Mouse (Mus musculus) hindbrain, embryonic 12.5 days (tissue): ENCODE data around the gene Cpd. TPM values are rescaled to one million over a fixed set of nuclear protein-coding genes. Genes with fewer than 3 reads are reported as not detected.

Experiments used
- ATAC-seq: fragments of 200-750 bp; cut with Nextera tagmentation; 2 replicates; pipeline ENCODE4 v1.8.0; 2017; ENCODE audit warnings: moderate TSS enrichment; ENCODE audit not compliant: low FRiP score
- H3K27ac ChIP-seq: fragments of 300-500 bp; sonication (generic); 2 replicates; pipeline ENCODE4 v1.5.1; 2016; ENCODE audit warnings: mild to moderate bottlenecking
- H3K27me3 ChIP-seq: fragments of 300-500 bp; sonication (generic); 2 replicates; pipeline ENCODE4 v1.6.1; 2016; ENCODE audit warnings: mild to moderate bottlenecking
- H3K36me3 ChIP-seq: fragments of 300-500 bp; sonication (generic); 2 replicates; pipeline ENCODE4 v1.6.1; 2016; ENCODE audit warnings: mild to moderate bottlenecking
- H3K4me1 ChIP-seq: fragments of 300-500 bp; sonication (generic); 2 replicates; pipeline ENCODE4 v1.6.1; 2016
- H3K4me2 ChIP-seq: fragments of 300-500 bp; sonication (generic); replicated peaks from 2 replicates; pipeline ENCODE4 v1.6.1; 2016; ENCODE audit warnings: mild to moderate bottlenecking
- H3K4me3 ChIP-seq: fragments of 300-500 bp; sonication (generic); 2 replicates; pipeline ENCODE4 v1.5.1; 2016; ENCODE audit warnings: mild to moderate bottlenecking
- H3K9ac ChIP-seq: fragments of 300-500 bp; sonication (generic); 2 replicates; pipeline ENCODE4 v1.6.1; 2016; ENCODE audit warnings: mild to moderate bottlenecking, moderate library complexity
- H3K9me3 ChIP-seq: fragments of 300-500 bp; sonication (generic); replicated peaks from 2 replicates; pipeline ENCODE4 v1.6.1; 2016; ENCODE audit warnings: mild to moderate bottlenecking
- WGBS: fragments of 180-500 bp; shearing (Covaris S2); methylation state at CpG from one replicate; pipeline ENCODE4 v1.1.7; 2016; 5-methylcytosine and 5-hydroxymethylcytosine counted together
- polyA plus RNA-seq: library from polyadenylated mRNA; unstranded; fragments of >200 nt; fragmentation: Nextera tagmentation; extraction: Ambion mirVana; gene quantifications from 2 replicates; pipeline ENCODE4 v1.2.1, GENCODE M21; 2016

Gene Cpd
- polyA plus RNA-seq, 1 experiment from 2014 or later: 15.6 TPM

DNA sequence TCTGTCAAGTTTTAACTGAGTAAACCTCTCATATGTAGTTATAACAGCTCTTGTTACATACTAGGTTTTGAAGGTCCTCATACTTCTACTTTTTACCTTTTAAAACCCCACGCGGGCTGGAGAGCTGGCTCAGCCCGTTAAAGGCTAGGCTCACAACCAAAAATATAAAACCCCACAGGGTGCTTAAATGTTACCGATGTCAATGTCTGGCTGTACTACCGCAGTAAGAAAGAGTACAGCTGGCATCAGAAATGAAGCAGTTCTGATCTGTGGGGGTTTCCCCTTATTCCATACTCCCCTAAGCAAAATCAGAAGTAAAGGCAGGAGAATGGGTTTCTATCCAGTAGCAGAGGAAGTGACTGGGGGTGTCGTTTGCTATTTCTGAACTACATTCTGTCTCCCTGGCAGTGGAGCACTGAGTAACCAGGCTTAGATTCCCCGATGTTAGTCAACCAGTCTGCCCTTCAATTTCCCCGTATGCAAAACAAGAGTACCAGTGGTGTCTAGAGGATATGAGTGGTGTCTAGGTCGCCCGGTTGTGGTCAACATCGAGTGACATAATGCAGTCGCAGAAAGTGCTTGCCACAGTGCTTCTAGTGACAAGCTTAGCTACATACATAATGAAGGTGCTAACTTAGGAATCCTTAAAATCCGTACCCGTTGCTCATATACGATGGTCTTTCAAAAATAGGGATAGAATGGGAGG lies 1.4 kb downstream of the Cpd start:
- no peak overlapping the region for H3K27ac ChIP-seq
- ATAC-seq: no peak
- no peaks in the 10 kb centered on the region for H3K27me3 ChIP-seq
- H3K36me3 ChIP-seq: no peaks in the 10 kb centered on the region
- H3K4me2 ChIP-seq: peak overlapping the region; percentile 76
- 39% methylated on average over 15 of the region's 15 CpGs for WGBS
- peaks cover 36% of the 10 kb centered on the region for H3K4me1 ChIP-seq
- peak overlapping the region; percentile 93 for H3K9ac ChIP-seq
- H3K9me3 ChIP-seq: no peaks in the 10 kb centered on the region
- H3K4me3 ChIP-seq: peak overlapping the region; percentile 94

- 87% methylated on average over 4 of the region's 4 CpGs for WGBS
- no peaks in the 10 kb centered on the region for H3K9me3 ChIP-seq
- H3K27ac ChIP-seq: no peak overlapping the region
- H3K36me3 ChIP-seq: no peaks in the 10 kb centered on the region
- ATAC-seq: no peak
- peaks cover 11% of the 10 kb centered on the region for H3K4me1 ChIP-seq
- no peaks in the 10 kb centered on the region for H3K27me3 ChIP-seq
- no peak overlapping the region for H3K4me3 ChIP-seq
- no peak overlapping the region for H3K4me2 ChIP-seq
- H3K9ac ChIP-seq: no peak overlapping the region
Observed at GRCm38 (mm10) chr11:76838573-76838972, 8.2 kb downstream of the Cpd start.

GRCm38 (mm10) chr11:76836317-76836716 lies 10.5 kb downstream of the Cpd start:
- H3K9ac ChIP-seq: no peak overlapping the region
- no peak overlapping the region for H3K27ac ChIP-seq
- H3K36me3 ChIP-seq: no peaks in the 10 kb centered on the region
- 80% methylated on average over 6 of the region's 6 CpGs for WGBS
- no peak overlapping the region for H3K4me2 ChIP-seq
- H3K9me3 ChIP-seq: no peaks in the 10 kb centered on the region
- no peaks in the 10 kb centered on the region for H3K27me3 ChIP-seq
- ATAC-seq: no peak
- no peaks in the 10 kb centered on the region for H3K4me1 ChIP-seq
- no peak overlapping the region for H3K4me3 ChIP-seq

GRCm38 (mm10) chr11:76835868-76836267 lies 10.9 kb downstream of the Cpd start:
- no peak for ATAC-seq
- Histone ChIP-seq H3K9ac (no peak overlapping the region), H3K27me3 (no peaks in the 10 kb centered on the region), H3K4me1 (no peaks in the 10 kb centered on the region), H3K9me3 (no peaks in the 10 kb centered on the region), H3K27ac (no peak overlapping the region), H3K36me3 (no peaks in the 10 kb centered on the region), H3K4me3 (no peak overlapping the region), H3K4me2 (no peak overlapping the region)
- 83% methylated on average over 5 of the region's 5 CpGs for WGBS

- Histone ChIP-seq H3K36me3 (no peaks in the 10 kb centered on the region), H3K4me3 (no peak overlapping the region), H3K27me3 (no peaks in the 10 kb centered on the region), H3K9ac (no peak overlapping the region), H3K4me2 (no peak overlapping the region), H3K27ac (no peak overlapping the region), H3K4me1 (no peaks in the 10 kb centered on the region), H3K9me3 (no peaks in the 10 kb centered on the region)
- no peak for ATAC-seq
- 100% methylated on average over 1 of the region's 1 CpGs for WGBS
Observed at GRCm38 (mm10) chr11:76834665-76835064, 12.2 kb downstream of the Cpd start.

- H3K9me3 ChIP-seq: no peaks in the 10 kb centered on the region
- H3K4me3 ChIP-seq: no peak overlapping the region
- no peak overlapping the region for H3K9ac ChIP-seq
- no peak for ATAC-seq
- H3K27me3 ChIP-seq: no peaks in the 10 kb centered on the region
- no peak overlapping the region for H3K4me2 ChIP-seq
- no peaks in the 10 kb centered on the region for H3K36me3 ChIP-seq
- no peaks in the 10 kb centered on the region; the same call in 1 of the 2 replicates for H3K4me1 ChIP-seq
- WGBS: 86% methylated on average over 9 of the region's 9 CpGs
- no peak overlapping the region for H3K27ac ChIP-seq
Observed at GRCm38 (mm10) chr11:76824885-76825265, 21.9 kb downstream of the Cpd start.

- no peak overlapping the region for H3K4me3 ChIP-seq
- no peak overlapping the region for H3K27ac ChIP-seq
- no peak overlapping the region for H3K9ac ChIP-seq
- H3K9me3 ChIP-seq: no peaks in the 10 kb centered on the region
- H3K27me3 ChIP-seq: no peaks in the 10 kb centered on the region
- no peaks in the 10 kb centered on the region; the same call in 1 of the 2 replicates for H3K4me1 ChIP-seq
- WGBS: 76% methylated on average over 7 of the region's 7 CpGs
- H3K36me3 ChIP-seq: no peaks in the 10 kb centered on the region
- no peak for ATAC-seq
- no peak overlapping the region for H3K4me2 ChIP-seq
Observed at GRCm38 (mm10) chr11:76824238-76824884, 22.5 kb downstream of the Cpd start.

DNA sequence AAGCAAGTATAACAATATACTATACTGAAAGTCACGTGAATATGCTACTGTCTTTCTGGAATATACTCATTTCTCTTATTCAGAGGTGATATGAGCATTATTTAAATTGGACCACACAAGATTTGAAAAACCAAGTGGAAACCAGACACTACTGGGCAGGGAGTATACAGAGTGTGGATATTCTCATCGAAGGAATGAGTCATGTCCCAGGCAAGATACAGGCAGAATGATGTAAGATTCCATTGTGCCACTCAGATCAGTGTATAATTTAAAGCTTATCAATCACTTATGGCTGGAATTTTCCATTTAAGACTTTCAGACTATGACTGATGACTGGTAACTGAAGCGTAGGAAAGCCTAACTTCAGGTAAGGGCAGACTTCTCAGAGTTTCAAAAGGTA lies 23.2 kb downstream of the Cpd start:
- no peaks in the 10 kb centered on the region for H3K27me3 ChIP-seq
- ATAC-seq: no peak
- no peaks in the 10 kb centered on the region; the same call in 1 of the 2 replicates for H3K4me1 ChIP-seq
- no peaks in the 10 kb centered on the region for H3K9me3 ChIP-seq
- no peak overlapping the region for H3K4me3 ChIP-seq
- H3K4me2 ChIP-seq: no peak overlapping the region
- no peak overlapping the region for H3K9ac ChIP-seq
- H3K36me3 ChIP-seq: no peaks in the 10 kb centered on the region
- 89% methylated on average over 3 of the region's 3 CpGs for WGBS
- H3K27ac ChIP-seq: no peak overlapping the region

DNA sequence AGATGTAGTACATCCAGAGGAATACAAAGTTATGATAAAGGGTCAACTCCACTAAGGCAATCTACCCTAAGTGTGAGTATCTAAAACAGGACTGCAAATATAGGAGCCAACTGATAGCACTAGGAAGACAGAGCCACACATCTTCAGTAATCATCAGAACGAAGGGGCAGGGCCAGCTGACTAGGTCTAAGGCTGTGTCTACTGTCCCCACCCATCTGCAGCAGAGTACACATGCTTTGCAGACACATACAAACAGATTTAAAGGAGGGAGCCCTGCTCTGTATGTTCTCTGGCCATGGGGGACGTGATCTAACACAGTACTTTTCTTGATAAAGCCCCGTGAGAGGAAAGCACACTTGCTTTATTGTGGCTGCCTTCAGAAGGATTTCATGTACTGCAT lies 25.5 kb downstream of the Cpd start:
- H3K9ac ChIP-seq: no peak overlapping the region
- H3K9me3 ChIP-seq: no peaks in the 10 kb centered on the region
- H3K36me3 ChIP-seq: no peaks in the 10 kb centered on the region
- H3K27ac ChIP-seq: no peak overlapping the region
- no peak overlapping the region for H3K4me3 ChIP-seq
- H3K4me1 ChIP-seq: no peaks in the 10 kb centered on the region; the same call in 1 of the 2 replicates
- no peak for ATAC-seq
- WGBS: 81% methylated on average over 3 of the region's 3 CpGs
- H3K4me2 ChIP-seq: no peak overlapping the region
- H3K27me3 ChIP-seq: no peaks in the 10 kb centered on the region

- H3K9me3 ChIP-seq: no peaks in the 10 kb centered on the region
- no peaks in the 10 kb centered on the region for H3K4me1 ChIP-seq
- H3K36me3 ChIP-seq: peaks cover 7% of the 10 kb centered on the region; the same call in 1 of the 2 replicates
- H3K9ac ChIP-seq: no peak overlapping the region
- H3K27ac ChIP-seq: no peak overlapping the region
- 93% methylated on average over 3 of the region's 3 CpGs for WGBS
- H3K27me3 ChIP-seq: no peaks in the 10 kb centered on the region
- no peak overlapping the region for H3K4me3 ChIP-seq
- H3K4me2 ChIP-seq: no peak overlapping the region
- no peak for ATAC-seq
Observed at GRCm38 (mm10) chr11:76817664-76818063, 29.2 kb downstream of the Cpd start.

GRCm38 (mm10) chr11:76810706-76811495 lies 35.9 kb downstream of the Cpd start:
- no peak overlapping the region for H3K9ac ChIP-seq
- H3K4me1 ChIP-seq: no peaks in the 10 kb centered on the region
- no peak overlapping the region for H3K4me2 ChIP-seq
- no peaks in the 10 kb centered on the region for H3K27me3 ChIP-seq
- no peak for ATAC-seq
- 87% methylated on average over 9 of the region's 9 CpGs for WGBS
- no peaks in the 10 kb centered on the region for H3K9me3 ChIP-seq
- peaks cover 33% of the 10 kb centered on the region for H3K36me3 ChIP-seq
- no peak overlapping the region for H3K27ac ChIP-seq
- no peak overlapping the region for H3K4me3 ChIP-seq

DNA sequence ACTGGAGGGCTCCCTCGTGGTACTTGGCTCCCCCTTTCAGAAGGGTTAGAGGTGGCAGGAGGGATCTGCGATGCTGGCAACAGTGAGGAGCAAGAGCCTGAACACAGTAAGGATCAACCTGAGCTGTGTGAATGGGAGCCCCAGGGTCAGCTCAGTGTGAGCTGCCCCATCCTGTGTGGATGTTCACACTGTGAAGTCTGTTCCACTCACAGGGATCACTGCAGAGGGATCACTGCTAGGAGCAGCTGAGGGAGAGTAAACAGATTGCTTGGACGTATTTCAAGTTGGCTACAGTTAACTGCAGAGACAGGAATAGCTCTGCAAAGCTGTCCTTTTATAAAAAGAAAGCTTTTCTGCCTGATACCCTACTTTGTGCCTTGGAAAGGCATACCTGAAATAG lies 37.4 kb downstream of the Cpd start:
- whole genome bisulfite sequencing: 68% methylated on average over 3 of the region's 3 CpGs
- Histone ChIP-seq H3K4me3 (no peak overlapping the region), H3K9ac (no peak overlapping the region), H3K4me1 (no peaks in the 10 kb centered on the region), H3K4me2 (no peak overlapping the region), H3K36me3 (peaks cover 41% of the 10 kb centered on the region), H3K27ac (no peak overlapping the region), H3K27me3 (no peaks in the 10 kb centered on the region), H3K9me3 (no peaks in the 10 kb centered on the region)
- no peak for ATAC-seq
